Comparison of ENCODE assay signal across 23 mouse cellular contexts in the genomic region with DNA sequence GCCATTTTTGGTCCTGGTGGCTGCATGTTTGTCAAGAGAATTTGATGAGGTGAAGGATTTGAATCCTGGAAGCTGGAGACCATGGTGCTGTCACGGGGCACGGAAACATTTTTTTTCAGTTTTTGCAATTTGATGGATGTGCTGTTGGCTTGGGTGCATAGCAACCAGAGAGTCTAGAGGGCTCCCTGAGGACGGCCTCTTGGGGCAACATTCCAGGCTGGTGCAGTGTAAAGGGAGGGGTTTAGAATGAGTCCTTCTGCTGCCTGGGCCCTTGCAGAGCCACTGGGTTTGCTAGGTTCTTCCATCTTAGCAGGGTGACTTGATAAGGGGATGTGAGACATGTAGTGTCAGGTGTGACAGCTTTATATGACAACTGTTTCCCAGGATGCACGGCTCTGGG. TPM values are rescaled to one million over a fixed set of nuclear protein-coding genes. Genes with fewer than 3 reads are reported as not detected.
DNase-seq lines count a peak whose midpoint lies in the region; ATAC-seq and TF ChIP-seq lines count a peak whose summit lies in the region.
"Had no signal": no experiment of that assay in that cellular context is flagged by ENCODE, and none has a peak within 500 bp of the region (broad histone marks: within the 10 kb centered on the region; RNA-seq: fewer than 3 reads in every experiment).

No protein-coding gene starts in this region.

- peaks cover 2% of the 10 kb centered on the region; the same call in 1 of the 2 replicates for H3K4me1 ChIP-seq in kidney, adult 2 months (ENCODE audit: control insufficient read depth, insufficient read depth, low read length)
- H3K4me1 ChIP-seq in lung, embryonic 15.5 days = no peaks in the 10 kb centered on the region
- H3K4me1 ChIP-seq: limb, embryonic 15.5 days; midbrain, embryonic 10.5 days; neural tube, embryonic 12.5 days had no signal

- no peaks in the 10 kb centered on the region for H3K27me3 ChIP-seq in kidney, adult 2 months (replicated peaks; ENCODE audit: control insufficient read depth, insufficient read depth, low read length)
- no peaks in the 10 kb centered on the region for H3K27me3 ChIP-seq in lung, embryonic 15.5 days
- H3K27me3 ChIP-seq: embryonic facial prominence, embryonic 15.5 days; limb, embryonic 15.5 days; neural tube, embryonic 12.5 days; Patski had no signal

- no peak overlapping the region for H3K4me3 ChIP-seq in kidney, adult 2 months (ENCODE audit: insufficient read depth, low read depth, low read length)
- H3K4me3 ChIP-seq in lung, embryonic 15.5 days = no peak overlapping the region
- H3K4me3 ChIP-seq: embryonic facial prominence, embryonic 15.5 days; limb, embryonic 15.5 days; midbrain, embryonic 10.5 days; neural tube, embryonic 12.5 days had no signal

- no peaks in the 10 kb centered on the region for H3K9me3 ChIP-seq in lung, embryonic 15.5 days
- H3K9me3 ChIP-seq: embryonic facial prominence, embryonic 15.5 days; limb, embryonic 15.5 days; midbrain, embryonic 10.5 days; neural tube, embryonic 12.5 days had no signal

- H3K9ac ChIP-seq in lung, embryonic 15.5 days = no peak overlapping the region
- H3K9ac ChIP-seq: embryonic facial prominence, embryonic 15.5 days; forebrain, postnatal 0 days; hindbrain, embryonic 14.5 days; limb, embryonic 15.5 days; liver, postnatal 0 days; neural tube, embryonic 12.5 days had no signal

- TF ChIP-seq CTCF in kidney, adult 2 months (conservative IDR thresholded peaks at IDR 0.05; ENCODE audit: insufficient read depth, insufficient read length, low read depth, low read length) = no peak

- DNase-seq in kidney, adult 2 months = peak; percentile 15
- no peak for DNase-seq in kidney, postnatal 10 days
- DNase-seq in adrenal gland, postnatal 10 days = peak; percentile 66
- peak; percentile 31 to 70 for DNase-seq in lung, postnatal 4 days
- no peak for DNase-seq in layer of hippocampus, postnatal 25 days (ENCODE audit: extremely low spot score in 1 of 2, low spot score in 1 of 2)
- no peak for DNase-seq in right cerebral cortex, adult 18-20 months
- DNase-seq: cerebellum, adult 11-12 months; cerebellum, postnatal 25 days; embryo, embryonic 11 days; forebrain, postnatal 0 days; kidney, postnatal 4 days; liver, postnatal 0 days had no signal

- ATAC-seq in lung, embryonic 15.5 days (ENCODE audit: borderline replicate concordance, extremely low read depth, low FRiP score, low TSS enrichment) = peak; percentile 40; the same call in 1 of the 2 replicates
- ATAC-seq in cerebellum, adult (ENCODE audit: insufficient number of reproducible peaks, low FRiP score, low TSS enrichment) = no peak
- ATAC-seq: activated CD4-positive, CD25-positive, alpha-beta regulatory T cell, adult 4 months; forebrain, postnatal 0 days; liver, postnatal 0 days; Patski had no signal

- 81% methylated on average over 4 of the region's 4 CpGs for WGBS in kidney, adult 2 months
- 37% methylated on average over 4 of the region's 4 CpGs for WGBS in lung, embryonic 15.5 days

- no peaks in the 10 kb centered on the region for H3K36me3 ChIP-seq in kidney, adult 2 months (ENCODE audit: control insufficient read depth, insufficient read depth, low read length)
- no peaks in the 10 kb centered on the region for H3K36me3 ChIP-seq in lung, embryonic 15.5 days
- H3K36me3 ChIP-seq: embryonic facial prominence, embryonic 15.5 days; limb, embryonic 15.5 days; midbrain, embryonic 10.5 days; neural tube, embryonic 12.5 days had no signal

- no peak overlapping the region for H3K27ac ChIP-seq in kidney, adult 2 months (ENCODE audit: insufficient read depth, low read depth, low read length)
- no peak overlapping the region for H3K27ac ChIP-seq in lung, embryonic 15.5 days
- H3K27ac ChIP-seq: embryonic facial prominence, embryonic 15.5 days; hindbrain, embryonic 14.5 days; limb, embryonic 15.5 days; midbrain, embryonic 10.5 days; neural tube, embryonic 12.5 days; stomach, postnatal 0 days had no signal

- H3K4me2 ChIP-seq in lung, embryonic 15.5 days = no peak overlapping the region
- H3K4me2 ChIP-seq: embryonic facial prominence, embryonic 15.5 days; heart, embryonic 11.5 days; hindbrain, embryonic 14.5 days; limb, embryonic 15.5 days; neural tube, embryonic 12.5 days had no signal

- TF ChIP-seq POLR2A in kidney, adult 2 months (IDR thresholded peaks at IDR 0.05; ENCODE audit: low read depth, low read length) = no peak

RNA-seq across cellular contexts. Expression of gene Adra1b, which starts 8.5 kb away (rescaled TPM):
- 5.6 and 6.9 TPM in 2 replicates for polyA plus RNA-seq in kidney, adult 2 months (2012; rRNA removed)
- 1 to 10 TPM; 3.7 to 7.3 TPM for total RNA-seq in adrenal gland, postnatal 10 days (2021)
- 4.3 and 4.8 TPM in 2 replicates for polyA plus RNA-seq in lung, embryonic 15.5 days (2015; fragmentation: Nextera tagmentation; extraction: Ambion mirVana)
- total RNA-seq in layer of hippocampus, postnatal 25 days (2021) = 1 to 10 TPM; 3.2 to 3.8 TPM
- polyA plus RNA-seq: activated CD4-positive, CD25-positive, alpha-beta regulatory T cell, adult 4 months had no signal

Comparison
In these comparisons a context has a peak if more than half of its experiments do, and no peak if none do; other contexts are left out.
1. DNase-seq: peak in kidney, adult 2 months (single experiment), adrenal gland, postnatal 10 days (single experiment) and lung, postnatal 4 days (2 of 2); none in kidney, postnatal 10 days (single experiment), layer of hippocampus, postnatal 25 days (0 of 2) and right cerebral cortex, adult 18-20 months (single experiment).